Mouse (Mus musculus) kidney, adult 8-10 months (tissue): ENCODE measurements around the gene Mrps16.

ENCODE experiments used
- DNase-seq, 2 experiments: peaks; one replicate each; pipeline ENCODE4 v3.0.0; 2022

Gene Mrps16

DNA sequence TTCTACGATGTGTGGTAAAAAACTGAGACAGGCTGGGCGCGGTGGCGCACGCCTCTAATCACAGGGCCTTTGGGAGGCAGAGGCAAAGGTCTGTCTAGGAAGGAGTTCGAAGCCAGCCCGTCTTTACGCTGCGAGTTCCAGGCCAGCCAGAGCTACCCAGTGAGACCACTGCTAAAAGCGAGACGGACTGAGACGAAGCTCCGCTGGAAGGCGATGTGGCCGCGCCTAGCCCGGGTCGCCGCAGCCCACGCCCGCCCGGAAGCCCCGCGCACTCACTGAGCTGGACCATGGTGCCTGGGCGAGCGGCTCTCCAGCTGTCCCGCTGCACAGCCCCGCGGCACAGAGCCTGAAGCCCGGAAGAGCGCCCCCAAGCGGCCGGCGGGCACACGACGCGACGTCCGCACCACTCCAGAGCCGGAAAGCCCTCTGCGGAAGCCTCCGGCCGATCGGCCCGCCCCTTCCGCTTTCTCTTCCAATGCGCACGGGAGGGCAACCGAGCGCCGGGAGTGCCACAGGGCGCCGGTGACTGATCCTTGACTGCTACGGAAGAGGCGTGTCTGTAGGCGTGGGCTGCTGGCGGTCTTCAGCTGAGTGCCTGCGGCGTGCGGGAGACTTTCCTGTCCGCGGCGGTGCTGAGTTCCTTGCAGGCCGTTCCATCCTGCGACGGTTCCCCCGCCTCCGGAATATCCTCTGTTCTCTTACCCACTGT, at the start of gene Mrps16:
Gene Mrps16 (minus strand): TSS at position 430 of the 709 bp plus-strand sequence.
- DNase-seq: peak; percentile 95 to 97

DNA sequence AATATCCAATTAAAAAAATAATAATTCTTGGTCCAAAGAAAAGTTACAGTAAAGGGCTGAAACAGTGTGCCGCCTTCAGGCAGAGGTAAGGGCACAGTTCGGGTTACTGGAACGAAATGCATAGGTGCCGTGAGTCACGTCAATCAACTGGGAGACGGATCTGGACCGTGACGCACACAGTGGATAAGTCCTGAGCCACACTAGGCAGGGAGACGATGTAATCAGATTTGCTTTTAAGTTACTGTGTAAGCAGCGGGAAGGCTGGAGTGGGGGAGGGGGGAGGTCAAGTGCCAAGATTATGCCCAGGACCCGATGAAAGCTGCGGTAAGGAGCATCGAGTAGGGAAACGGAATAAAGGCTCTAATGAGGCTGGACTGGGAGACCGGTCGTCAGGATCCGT, 48.8 kb upstream of the Mrps16 start:
- no peak for DNase-seq

DNA sequence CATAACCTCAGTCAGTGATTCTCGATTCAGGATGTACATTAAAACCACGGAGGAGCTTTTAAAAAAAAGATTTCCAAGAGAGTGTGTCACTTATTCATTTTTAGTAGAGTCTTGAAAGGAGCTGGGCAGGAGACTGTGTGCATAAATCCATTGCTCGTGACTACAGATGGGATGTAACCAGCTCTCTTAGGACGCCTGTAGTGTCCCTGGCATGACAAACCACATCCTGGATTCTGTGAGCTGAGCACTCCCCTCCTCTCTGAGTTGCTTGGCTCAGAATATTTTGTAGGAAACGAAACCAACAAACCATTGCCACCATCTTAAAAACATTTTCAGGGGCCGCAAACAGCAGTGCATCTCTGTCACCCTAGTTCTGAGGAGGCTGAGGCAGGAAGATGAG, 43.5 kb upstream of the Mrps16 start:
- DNase-seq: no peak

DNA sequence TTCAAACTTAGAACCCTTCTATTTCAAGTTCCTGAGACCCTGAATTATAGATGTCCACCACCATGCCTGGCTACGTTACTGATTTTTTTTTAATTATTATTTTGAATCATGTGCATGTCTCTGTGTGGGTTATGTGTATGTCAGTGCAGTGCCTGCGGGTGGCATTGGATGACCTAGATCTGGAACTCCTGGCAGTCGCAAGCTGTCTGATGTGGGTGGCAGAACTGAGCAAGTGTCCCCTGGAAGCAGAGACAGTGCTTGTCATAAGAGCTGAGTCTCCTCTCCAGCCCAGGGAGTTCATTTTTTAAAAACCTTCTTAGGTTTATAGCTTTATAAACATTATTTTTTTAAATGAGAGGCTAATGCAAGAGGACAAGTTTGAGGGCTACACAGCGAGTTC, 39.0 kb upstream of the Mrps16 start:
- no peak for DNase-seq

DNA sequence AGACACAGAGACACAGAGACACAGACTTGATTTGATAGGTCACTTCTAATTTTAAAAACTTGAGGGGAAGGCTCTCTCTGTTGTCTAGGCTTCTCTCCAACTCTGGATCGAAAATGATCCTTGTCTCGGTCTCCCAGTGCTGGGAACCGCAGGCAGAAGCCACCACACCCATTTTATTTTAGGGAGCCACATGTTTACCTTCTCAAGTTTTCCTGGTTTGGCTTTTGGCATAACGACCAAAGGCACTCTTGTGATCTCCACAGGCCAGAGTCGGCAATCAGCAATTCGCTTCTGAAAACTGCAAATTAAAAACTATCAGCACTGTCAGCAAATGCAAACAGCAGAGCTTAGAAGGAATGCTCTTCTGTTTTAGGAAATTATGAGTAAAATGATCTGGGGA, 38.3 kb upstream of the Mrps16 start:
- no peak for DNase-seq

DNA sequence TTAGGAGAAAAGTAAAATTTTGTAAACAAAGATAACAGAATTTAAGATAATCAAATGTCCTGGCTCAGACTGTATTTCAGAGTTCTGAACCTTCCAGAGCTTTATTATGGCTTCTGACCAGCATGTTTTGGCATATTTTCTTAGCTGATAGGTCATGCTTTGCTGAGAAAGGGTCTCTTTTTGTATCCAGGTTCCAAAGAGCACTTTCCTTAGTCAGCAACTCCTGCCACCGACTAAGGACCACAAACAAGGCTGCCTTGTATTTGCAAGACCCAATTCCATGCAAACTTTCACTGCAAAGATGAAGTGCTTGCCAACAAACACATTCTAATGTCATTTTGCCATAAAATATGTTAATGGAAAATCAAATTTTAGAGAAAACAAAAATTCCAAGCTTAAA, 36.4 kb upstream of the Mrps16 start:
- DNase-seq: no peak

DNA sequence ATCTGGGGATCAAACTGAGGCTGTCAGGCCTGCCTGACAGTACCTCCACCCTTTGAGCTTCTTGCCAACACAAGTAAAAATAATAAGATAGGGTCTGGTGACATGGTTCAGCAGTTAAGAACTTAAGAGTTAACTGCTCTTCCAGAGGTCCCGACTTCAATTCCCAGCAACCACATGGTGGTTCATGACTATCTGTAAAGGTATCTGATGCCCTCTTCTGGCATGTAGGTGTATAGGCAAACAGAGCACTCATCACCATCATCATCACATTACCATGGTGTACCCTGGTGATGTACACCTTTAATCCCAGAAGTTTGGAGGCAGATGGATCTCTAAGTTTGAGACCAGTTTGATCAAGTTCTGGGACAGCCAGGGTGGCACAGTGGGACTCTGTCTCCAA, 35.2 kb upstream of the Mrps16 start:
- no peak for DNase-seq

DNA sequence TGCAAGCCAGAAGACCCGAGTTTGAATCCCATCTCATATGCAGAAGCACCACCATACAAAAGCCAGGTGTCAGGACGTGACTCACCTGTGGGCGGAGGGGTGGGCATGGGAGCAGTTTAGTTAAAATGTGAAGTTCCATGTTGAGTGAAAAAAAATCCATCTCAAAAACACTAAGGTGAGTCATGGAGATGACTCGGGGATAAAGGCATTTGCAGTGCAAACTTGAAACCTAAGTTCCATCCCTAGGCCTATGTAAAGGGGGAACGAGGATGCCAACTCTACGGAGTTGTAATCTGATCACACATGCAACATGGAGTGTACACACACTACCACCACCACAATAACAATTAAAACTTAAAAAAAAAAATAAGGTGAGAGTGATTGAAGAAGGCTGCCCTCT, 29.6 kb upstream of the Mrps16 start:
- no peak for DNase-seq

DNA sequence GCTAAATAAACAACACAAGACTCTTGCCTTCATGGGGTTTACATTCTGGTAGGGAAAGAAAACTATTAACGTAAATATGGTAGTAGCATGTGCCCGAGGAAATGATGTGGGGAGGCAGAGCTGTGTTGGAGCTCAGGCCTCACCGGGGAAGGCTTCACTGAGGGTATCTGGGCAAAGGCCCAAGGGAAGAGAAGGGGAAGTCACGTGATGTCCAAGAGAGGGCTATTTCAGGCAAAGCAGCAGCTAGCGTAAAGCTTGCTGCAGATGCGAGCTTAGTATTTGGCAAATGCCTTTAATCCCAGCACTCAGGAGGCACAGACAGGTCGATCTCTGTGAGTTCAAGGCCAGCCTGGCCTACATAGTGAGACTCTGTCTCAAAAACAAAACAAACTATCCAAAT, 28.8 kb upstream of the Mrps16 start:
- peak in 1 of 2 experiments; percentile 12 for DNase-seq

DNA sequence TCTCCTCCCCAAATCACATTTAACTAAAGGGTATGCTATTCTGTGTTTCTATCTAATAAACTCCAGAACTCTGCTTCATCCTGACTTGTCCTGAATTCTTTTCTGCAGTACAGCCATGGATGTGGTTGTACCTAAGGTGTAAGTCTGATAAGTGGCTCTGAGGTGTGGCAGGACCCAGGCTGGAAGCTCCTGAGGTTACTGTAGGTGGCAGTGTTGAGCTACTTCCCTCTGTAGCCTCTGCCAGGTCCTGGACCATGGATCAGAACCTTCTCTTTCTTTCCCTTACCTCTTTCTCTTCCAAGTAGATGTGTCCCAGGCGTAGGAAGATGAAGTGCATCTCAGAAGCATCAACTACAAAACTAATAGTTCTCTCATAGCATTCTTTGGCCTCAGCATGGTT, 6.6 kb upstream of the Mrps16 start:
- DNase-seq: peak in 1 of 2 experiments; percentile 48

DNA sequence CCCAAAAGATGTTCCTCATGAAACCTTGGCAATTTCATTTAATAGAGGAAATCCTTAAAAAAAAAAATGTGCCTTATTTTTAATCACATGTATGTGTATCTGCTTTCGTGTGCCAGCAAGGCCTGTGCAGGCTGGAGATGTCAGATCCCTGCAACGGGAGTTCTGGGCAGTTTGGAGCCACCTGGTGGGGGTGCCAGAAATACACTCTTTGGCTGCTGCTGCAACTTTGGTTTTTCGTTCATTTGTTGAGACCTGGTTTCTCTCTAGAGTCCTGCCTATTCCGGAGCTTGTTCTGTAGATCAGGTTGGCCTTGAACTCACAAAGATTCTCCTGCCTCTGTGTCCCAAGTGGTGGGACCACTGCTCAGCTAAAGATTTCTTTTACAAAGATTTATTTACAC, 5.4 kb upstream of the Mrps16 start:
- DNase-seq: no peak

DNA sequence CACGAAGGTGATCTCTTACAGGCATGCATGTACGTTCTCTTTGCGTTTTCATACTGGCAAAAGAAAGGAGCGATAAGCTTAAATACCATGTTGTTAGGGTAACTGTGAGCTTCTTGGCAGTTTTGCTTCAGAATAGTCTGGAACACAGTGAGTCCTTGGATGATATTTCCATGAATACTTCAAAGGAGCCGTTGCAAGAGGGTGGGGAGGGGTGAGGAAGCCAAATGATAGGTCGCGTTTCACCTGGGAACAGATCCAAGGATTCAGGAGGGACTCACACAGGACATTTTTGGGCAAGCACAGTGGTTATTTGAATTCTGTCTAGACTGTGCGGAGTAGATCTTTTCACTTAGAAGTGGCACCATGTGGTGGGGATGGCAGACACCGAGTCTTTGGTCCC, 3.8 kb upstream of the Mrps16 start:
- DNase-seq: no peak

DNA sequence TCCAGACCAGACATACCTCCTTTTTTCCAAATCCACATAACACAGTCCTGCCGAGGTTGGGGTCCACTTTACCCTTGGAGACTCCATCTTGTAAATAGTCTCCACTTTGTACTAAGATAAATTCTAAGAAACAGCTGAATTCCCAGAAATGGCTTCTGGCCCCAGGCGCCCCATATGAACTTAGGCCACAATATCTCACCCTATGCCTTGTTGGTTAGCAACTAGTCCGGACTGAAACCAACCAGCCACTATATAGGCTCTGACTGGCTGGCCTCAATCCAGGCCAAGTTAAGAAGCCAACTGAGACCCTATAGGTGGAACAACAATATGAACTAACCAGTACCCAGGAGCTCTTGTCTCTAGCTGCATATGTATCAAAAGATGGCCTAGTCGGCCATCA, 1.1 kb downstream of the Mrps16 start:
- DNase-seq: no peak

DNA sequence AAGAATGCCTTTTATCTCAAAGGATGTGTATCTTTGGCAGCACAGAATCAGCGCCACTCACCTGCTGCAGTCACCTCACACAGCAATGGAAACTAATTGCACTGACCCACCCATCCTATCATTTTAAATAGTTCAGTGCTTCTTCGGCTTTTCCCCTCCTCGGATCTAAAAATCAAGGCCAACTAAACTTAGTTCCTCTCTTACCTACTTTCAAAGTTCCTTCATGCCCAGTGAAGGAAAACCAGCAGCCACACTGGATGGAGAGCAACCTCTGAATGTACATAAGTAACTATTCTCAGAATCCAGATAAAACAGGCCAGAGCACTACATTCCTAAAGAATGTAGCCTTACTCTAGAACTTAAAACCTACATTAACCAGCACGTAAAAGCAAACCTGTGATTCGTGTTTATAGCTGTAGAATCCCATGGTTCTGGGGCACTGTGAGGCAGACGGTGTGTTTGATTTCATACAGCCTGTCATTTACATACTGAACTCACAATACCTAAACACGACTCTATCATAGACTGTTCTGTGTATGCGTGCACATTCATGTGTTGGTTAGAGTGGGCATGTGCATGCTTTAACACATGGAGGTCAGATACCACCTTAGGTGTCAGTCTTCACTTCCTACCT, 3.9 kb downstream of the Mrps16 start:
- no peak for DNase-seq

DNA sequence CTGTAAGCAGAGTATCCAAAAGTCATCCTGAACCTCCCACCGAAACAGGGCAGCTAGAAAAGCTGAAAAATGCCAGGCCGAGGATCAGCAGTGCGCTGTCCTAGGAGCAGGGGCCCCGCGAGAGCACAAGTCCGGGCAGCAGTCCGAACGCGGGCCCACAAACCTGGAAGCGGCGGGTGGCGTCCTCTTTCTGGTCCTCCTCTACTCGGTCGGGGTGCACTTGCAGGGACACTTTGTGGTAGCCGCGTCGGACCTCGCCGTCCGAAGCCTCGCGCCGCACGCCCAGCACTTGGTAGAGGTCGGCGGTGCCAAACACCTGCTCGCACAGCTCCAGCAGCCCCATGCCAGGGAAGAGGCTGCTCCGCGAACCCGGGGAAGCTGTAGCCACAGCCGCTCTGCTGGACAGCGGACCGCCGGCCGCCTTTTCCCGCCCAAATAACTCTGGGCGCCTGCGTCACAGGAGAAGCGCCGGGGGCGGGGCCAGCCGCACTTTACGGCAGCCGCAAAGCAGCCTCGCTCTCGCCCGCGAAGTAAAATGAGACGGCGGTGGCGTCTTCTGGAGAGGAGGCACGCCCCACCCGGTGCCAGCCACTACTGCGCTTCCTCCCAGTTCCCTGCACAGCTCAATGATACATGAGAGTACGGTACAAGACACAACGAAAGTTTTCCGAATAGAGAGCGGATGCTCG, 4.8 kb downstream of the Mrps16 start, which contains the start of gene Dnajc9:
Gene Dnajc9 (minus strand): TSS at position 470 of the 689 bp plus-strand sequence.
- peak; percentile 92 to 96 for DNase-seq

DNA sequence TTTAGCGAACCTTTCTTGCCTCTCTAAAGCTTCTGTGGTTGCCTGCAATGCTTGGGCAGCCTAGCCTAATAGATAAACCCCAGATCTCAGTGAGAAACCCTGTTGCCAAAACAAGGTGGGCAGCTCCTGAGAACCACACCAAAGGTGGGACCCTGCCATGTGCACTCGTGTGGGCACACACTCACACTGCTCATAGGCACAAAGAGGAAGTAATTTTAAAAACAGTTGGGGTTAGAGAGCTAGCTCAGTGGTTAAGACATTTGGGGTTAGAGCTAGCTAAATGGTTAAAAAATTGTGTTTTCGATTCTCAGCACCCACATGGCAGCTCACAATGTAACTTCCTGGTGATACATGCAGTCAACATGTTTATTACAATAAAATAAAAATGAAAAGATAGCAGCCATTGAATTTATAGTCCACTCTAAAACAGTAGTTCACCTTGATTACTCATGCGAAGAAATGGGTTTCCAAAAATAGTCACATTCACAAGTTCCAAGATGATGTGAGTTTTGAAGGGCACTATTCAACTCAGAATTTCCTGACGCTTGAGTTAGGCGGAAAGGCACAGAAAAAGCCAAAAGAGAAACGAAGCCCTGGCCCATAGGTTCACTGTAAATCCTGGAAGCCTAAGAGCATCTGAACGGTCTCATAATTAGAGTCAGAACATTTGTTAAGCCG, 13.5 kb downstream of the Mrps16 start:
- DNase-seq: no peak

DNA sequence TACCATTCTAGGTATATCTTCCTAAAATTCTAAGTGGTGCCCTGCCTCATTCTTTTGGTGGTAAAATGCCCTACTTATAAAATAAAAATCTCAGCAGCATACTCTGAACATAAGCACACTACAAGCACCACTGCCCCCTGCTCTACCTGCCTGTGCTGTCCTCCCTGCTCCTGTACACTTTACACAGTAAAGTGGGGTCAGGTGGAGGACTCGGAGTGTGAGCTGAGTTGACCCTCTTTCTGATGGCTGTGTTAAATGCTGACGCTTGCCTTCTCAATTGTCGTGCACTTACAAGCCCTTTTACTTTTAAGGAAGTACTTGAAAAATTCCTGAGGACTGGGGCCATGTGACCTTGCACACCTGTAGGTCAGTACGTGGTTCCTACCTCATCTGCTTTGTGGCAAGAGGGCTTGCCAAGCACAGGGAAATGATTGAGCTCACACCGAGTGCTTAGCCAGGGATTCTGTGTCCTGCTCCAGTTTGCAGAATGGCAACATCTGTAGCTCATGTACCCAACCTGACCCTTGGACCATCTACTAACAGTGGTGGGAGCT, 14.3 kb downstream of the Mrps16 start:
- DNase-seq: no peak

DNA sequence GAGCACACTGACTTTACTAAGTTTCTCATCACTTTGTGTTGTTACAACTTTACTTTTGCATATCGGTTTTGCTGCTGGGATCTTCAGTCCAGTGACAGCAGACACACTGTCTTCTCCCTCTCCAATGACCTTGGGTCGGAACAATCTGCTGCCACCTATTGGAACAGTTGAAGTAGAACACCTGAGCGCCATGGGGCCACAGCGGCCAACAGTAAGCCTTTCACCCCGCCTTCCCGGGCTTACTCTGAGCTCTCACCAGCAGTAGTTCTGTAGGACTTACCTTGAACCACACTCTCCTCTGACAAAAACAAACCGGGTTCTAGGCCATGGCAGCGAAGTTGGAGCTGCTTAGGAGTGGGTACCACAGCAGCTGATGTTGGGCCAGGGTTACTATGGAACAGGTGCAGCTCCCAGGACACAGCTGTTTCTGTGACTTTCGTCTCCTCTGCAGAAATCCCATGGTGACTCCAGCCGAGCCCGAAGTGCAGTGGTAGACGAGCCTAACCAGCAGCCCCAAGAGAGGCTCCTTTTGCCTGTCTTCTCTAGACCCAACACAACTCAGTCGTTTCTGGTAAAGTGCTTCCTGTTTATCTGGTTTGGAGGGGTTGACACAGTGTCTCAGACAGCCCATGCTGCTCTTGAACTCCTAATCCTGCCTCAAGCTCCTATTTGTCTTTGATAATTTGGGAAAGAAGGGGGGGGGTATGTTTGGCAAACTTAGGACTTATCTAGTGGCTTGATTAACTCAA, 14.9 kb downstream of the Mrps16 start:
- DNase-seq: peak; percentile 68 to 73

DNA sequence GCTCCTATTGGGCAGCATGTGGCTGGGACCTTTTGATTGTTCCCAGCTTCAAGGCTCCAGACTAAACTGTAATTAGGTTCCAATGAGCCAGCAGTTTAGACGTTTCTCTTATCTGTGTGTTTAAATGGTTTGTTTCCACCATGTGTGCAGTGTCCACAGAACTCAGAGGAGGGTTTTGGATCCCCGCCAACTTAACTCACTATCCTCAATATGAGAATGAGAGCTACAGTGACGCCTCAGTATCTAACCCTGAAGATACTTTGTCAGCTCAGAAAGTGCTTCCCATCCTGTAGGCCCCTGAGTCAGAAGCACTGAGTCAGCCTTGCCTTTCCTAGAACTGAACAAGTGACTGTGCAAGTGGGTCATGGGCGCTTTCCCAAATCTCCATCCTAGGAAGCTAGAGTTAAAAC, 16.3 kb downstream of the Mrps16 start:
- DNase-seq: no peak

DNA sequence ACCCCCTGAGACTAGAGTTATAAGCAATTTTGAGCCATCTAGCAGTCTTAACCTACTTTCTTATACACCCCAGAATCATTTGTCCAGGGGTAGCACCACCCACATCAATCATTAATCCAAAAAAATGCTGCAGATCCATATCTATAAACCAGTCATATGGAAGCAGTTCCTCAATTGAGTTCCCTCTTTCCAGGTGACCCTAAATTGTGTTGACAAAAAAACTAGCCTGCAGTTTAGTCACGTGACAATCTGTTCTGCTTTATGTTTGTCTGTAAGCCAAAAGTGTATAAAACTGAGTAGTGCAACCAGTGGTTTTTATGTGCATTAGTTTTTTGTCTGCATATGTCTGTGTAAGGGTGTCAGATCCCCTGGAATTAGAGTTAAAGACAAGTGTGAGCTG, 21.6 kb downstream of the Mrps16 start:
- DNase-seq: no peak

DNA sequence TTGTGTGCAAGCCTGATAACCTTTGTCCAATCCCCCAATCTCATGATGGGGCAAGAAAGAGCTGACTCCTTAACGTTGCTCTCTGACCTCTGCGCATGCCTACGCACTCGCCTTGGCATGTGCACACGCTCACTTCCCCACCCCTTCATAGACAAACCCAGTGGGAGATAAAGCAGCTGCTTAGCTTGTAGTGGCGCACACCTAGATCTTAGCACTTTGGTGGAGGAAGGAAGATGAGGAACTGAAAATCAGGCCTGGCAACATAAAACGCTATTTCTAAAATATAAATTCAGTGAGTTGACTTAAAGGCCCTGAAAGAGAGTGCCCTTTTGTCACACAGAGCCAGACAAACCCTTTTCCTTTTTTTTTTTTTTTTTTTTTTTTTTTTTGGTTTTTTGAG, 22.6 kb downstream of the Mrps16 start:
- DNase-seq: no peak

DNA sequence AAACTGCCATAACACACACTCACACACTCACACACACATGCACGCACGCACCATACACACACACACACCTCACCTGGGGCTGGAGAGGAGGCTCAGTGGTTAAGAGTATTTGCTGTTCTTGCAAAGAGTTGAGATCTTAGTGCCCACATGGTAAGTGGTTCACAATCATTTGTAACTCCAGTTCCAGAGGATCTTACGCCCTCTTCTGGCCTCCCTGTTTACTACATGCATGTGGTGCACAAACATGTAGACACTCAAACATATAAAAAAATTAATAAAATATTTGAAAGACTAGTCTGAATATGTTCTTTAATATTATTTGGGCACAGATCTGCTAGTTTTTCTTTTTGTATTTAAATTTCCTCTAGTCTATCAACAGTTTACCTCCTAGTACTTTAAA, 25.2 kb downstream of the Mrps16 start:
- DNase-seq: no peak

DNA sequence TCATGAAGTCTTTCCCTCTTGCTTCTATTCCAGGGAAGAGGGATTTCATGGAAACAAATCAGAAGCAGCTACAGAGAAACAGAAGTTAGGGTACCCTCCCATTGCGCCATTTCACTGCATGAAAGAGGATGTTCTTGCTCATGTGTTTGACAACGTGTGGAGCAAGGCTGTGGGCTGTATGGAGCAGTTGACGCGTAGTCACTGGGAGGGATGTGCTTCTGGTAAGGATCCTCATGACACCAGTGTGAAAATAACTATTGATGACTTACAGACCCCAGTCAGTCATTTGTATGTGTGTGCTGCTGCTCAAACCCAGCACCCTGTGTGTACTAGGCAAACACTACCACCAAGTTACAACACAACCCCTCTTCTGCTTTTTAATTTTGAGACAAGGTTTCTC, 30.2 kb downstream of the Mrps16 start:
- DNase-seq: no peak
